Mouse (Mus musculus): Measurements from ENCODE around the gene Sema6b.

DNA sequence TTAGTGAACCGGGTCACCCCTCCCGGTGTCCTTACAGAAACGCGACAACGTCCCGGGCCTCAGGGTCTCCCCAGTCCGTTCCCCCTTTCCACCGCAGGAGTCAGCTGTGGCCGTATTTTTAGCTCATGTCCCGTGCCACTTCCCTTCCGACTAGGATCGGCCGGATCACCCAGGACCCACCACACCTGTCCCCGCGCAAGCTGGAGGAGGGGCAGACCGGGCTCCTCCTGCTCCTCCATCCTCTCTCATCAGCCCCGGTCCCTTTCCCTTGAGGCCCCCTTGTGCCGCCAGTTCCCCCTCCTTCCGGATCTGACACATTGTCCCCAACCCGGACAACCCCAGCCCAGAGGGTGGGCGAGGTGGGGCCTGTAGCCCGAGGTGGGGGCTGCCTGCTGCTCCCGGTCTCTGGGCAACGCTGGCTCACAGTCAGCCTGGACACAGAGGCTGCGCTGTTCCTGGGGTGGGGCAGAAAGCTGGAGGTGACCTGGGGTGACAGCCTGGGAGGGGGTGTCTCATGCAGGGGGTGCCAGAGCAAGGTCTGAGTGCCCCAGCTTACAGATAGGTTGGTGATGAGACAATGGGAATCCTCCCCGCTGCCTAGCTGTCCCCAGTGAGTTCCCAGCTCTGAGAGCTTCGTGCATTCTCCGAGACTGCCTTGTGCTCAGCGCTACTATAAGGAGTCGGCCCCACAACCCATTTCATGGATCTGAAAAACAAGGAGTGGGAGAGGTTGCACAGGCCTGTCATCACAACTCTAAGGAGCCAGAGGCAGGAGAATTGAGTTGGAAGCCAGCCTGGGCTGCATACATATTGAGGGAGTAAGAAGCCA is 8.9 kb upstream of the Sema6b start:
- no peak for TF ChIP-seq POLR2A (IDR thresholded peaks at IDR 0.05; ENCODE audit: low read depth, low read length)
- no peak for TF ChIP-seq NELFE (IDR thresholded peaks at IDR 0.05; ENCODE audit: low read depth, low read length)
- TF ChIP-seq BHLHE40 (IDR thresholded peaks at IDR 0.05; ENCODE audit: low read depth, low read length) = no peak
